Mouse (Mus musculus): ENCODE data around the gene Slc30a9. TPM values are rescaled to one million over a fixed set of nuclear protein-coding genes. Genes with fewer than 3 reads are reported as not detected.

The Slc30a9 gene
- polyA plus RNA-seq, 1 experiment from 2014 or later = 122 TPM

- no peak for DNase-seq (ENCODE audit: low spot score)
- no peaks in the 10 kb centered on the region for H3K27me3 ChIP-seq (ENCODE audit: insufficient read depth, poor library complexity, severe bottlenecking)
- no peak overlapping the region for H3K27ac ChIP-seq
- H3K4me1 ChIP-seq = no peaks in the 10 kb centered on the region
- no peak overlapping the region for H3K4me3 ChIP-seq
- H3K9me3 ChIP-seq = no peaks in the 10 kb centered on the region
- 78% methylated on average over 10 of the region's 10 CpGs for WGBS
- H3K36me3 ChIP-seq = peaks cover 91% of the 10 kb centered on the region
These were observed 42.2 kb downstream of the Slc30a9 start for GRCm38 (mm10) chr5:67348949-67349348.

GRCm38 (mm10) chr5:67362316-67362715, 55.6 kb downstream of the Slc30a9 start:
- Histone ChIP-seq H3K27me3 (ENCODE audit: insufficient read depth, poor library complexity, severe bottlenecking) (no peaks in the 10 kb centered on the region), H3K4me3 (no peak overlapping the region), H3K9me3 (no peaks in the 10 kb centered on the region), H3K27ac (no peak overlapping the region), H3K4me1 (no peaks in the 10 kb centered on the region), H3K36me3 (no peaks in the 10 kb centered on the region)
- 92% methylated on average over 10 of the region's 10 CpGs for WGBS
- no peak for DNase-seq (ENCODE audit: low spot score)

GRCm38 (mm10) chr5:67362931-67363330, 56.2 kb downstream of the Slc30a9 start:
- DNase-seq (ENCODE audit: low spot score) = no peak
- Histone ChIP-seq H3K27ac (no peak overlapping the region), H3K9me3 (no peaks in the 10 kb centered on the region), H3K27me3 (ENCODE audit: insufficient read depth, poor library complexity, severe bottlenecking) (no peaks in the 10 kb centered on the region), H3K4me3 (no peak overlapping the region), H3K4me1 (no peaks in the 10 kb centered on the region), H3K36me3 (no peaks in the 10 kb centered on the region)
- 58% methylated on average over 2 of the region's 2 CpGs for WGBS

- no peak overlapping the region for H3K27ac ChIP-seq
- no peak for DNase-seq (ENCODE audit: low spot score)
- no peak overlapping the region for H3K4me3 ChIP-seq
- no peaks in the 10 kb centered on the region for H3K27me3 ChIP-seq (ENCODE audit: insufficient read depth, poor library complexity, severe bottlenecking)
- H3K9me3 ChIP-seq = no peaks in the 10 kb centered on the region
- WGBS = 68% methylated on average over 8 of the region's 8 CpGs
- H3K36me3 ChIP-seq = peaks cover 8% of the 10 kb centered on the region; the same call in 1 of the 2 replicates
- 0 out of 2 replicates have a peak, but pooled peaks cover 2% of the 10 kb centered on the region for H3K4me1 ChIP-seq
These were observed 70.4 kb downstream of the Slc30a9 start for GRCm38 (mm10) chr5:67377044-67377621.

- Histone ChIP-seq H3K36me3 (peaks cover 23% of the 10 kb centered on the region), H3K4me1 (0 out of 2 replicates have a peak, but pooled peaks cover 2% of the 10 kb centered on the region), H3K27ac (no peak overlapping the region), H3K4me3 (no peak overlapping the region), H3K27me3 (ENCODE audit: insufficient read depth, poor library complexity, severe bottlenecking) (no peaks in the 10 kb centered on the region), H3K9me3 (no peaks in the 10 kb centered on the region)
- WGBS = 92% methylated on average over 2 of the region's 2 CpGs
- no peak for DNase-seq (ENCODE audit: low spot score)
These were observed 74.9 kb downstream of the Slc30a9 start for GRCm38 (mm10) chr5:67381690-67382089.

GRCm38 (mm10) chr5:67382556-67382955, 75.8 kb downstream of the Slc30a9 start:
- Histone ChIP-seq H3K36me3 (peaks cover 23% of the 10 kb centered on the region), H3K27me3 (ENCODE audit: insufficient read depth, poor library complexity, severe bottlenecking) (no peaks in the 10 kb centered on the region), H3K9me3 (no peaks in the 10 kb centered on the region), H3K4me3 (no peak overlapping the region), H3K4me1 (no peaks in the 10 kb centered on the region), H3K27ac (no peak overlapping the region)
- no peak for DNase-seq (ENCODE audit: low spot score)
- WGBS = 84% methylated on average over 7 of the region's 7 CpGs

- DNase-seq (ENCODE audit: low spot score) = no peak
- Histone ChIP-seq H3K36me3 (peaks cover 48% of the 10 kb centered on the region), H3K9me3 (no peaks in the 10 kb centered on the region), H3K4me1 (peaks cover 6% of the 10 kb centered on the region; the same call in 1 of the 2 replicates), H3K27ac (no peak overlapping the region), H3K4me3 (no peak overlapping the region), H3K27me3 (ENCODE audit: insufficient read depth, poor library complexity, severe bottlenecking) (no peaks in the 10 kb centered on the region)
- WGBS = 87% methylated on average over 6 of the region's 6 CpGs
These were observed 87.2 kb downstream of the Slc30a9 start for GRCm38 (mm10) chr5:67393951-67394350.

- Histone ChIP-seq H3K27me3 (ENCODE audit: insufficient read depth, poor library complexity, severe bottlenecking) (no peaks in the 10 kb centered on the region), H3K36me3 (peaks cover 61% of the 10 kb centered on the region), H3K4me1 (peaks cover 6% of the 10 kb centered on the region; the same call in 1 of the 2 replicates), H3K4me3 (no peak overlapping the region), H3K27ac (no peak overlapping the region), H3K9me3 (no peaks in the 10 kb centered on the region)
- DNase-seq (ENCODE audit: low spot score) = no peak
- 68% methylated on average over 11 of the region's 11 CpGs for WGBS
These were observed 88.6 kb downstream of the Slc30a9 start for GRCm38 (mm10) chr5:67395211-67395851.

- DNase-seq (ENCODE audit: low spot score) = no peak
These were observed 90.4 kb downstream of the Slc30a9 start for GRCm38 (mm10) chr5:67397186-67397585.

GRCm38 (mm10) chr5:67399876-67400607, 93.3 kb downstream of the Slc30a9 start:
- Histone ChIP-seq H3K9me3 (no peaks in the 10 kb centered on the region), H3K27ac (no peak overlapping the region), H3K4me3 (no peak overlapping the region), H3K4me1 (peaks cover 6% of the 10 kb centered on the region), H3K36me3 (peaks cover 80% of the 10 kb centered on the region), H3K27me3 (ENCODE audit: insufficient read depth, poor library complexity, severe bottlenecking) (no peaks in the 10 kb centered on the region)
- 89% methylated on average over 28 of the region's 28 CpGs for WGBS
- no peak for DNase-seq (ENCODE audit: low spot score)

More at GRCm38 (mm10) chr5:67397186-67397585, 90.4 kb downstream of the Slc30a9 start:
- H3K4me1 ChIP-seq = peaks cover 6% of the 10 kb centered on the region; the same call in 1 of the 2 replicates
- no peak overlapping the region for H3K27ac ChIP-seq
- H3K27me3 ChIP-seq (ENCODE audit: insufficient read depth, poor library complexity, severe bottlenecking) = no peaks in the 10 kb centered on the region
- H3K4me3 ChIP-seq = no peak overlapping the region
- no peaks in the 10 kb centered on the region for H3K9me3 ChIP-seq
- WGBS = 90% methylated on average over 14 of the region's 14 CpGs
- peaks cover 66% of the 10 kb centered on the region for H3K36me3 ChIP-seq

GRCm38 (mm10) chr5:67400608-67401480, 94.1 kb downstream of the Slc30a9 start:
- WGBS = 87% methylated on average over 12 of the region's 12 CpGs
- no peaks in the 10 kb centered on the region; the same call in 1 of the 2 replicates for H3K4me1 ChIP-seq
- no peaks in the 10 kb centered on the region for H3K9me3 ChIP-seq
- H3K27me3 ChIP-seq (ENCODE audit: insufficient read depth, poor library complexity, severe bottlenecking) = no peaks in the 10 kb centered on the region
- no peak overlapping the region for H3K27ac ChIP-seq
- H3K4me3 ChIP-seq = no peak overlapping the region
- peaks cover 80% of the 10 kb centered on the region for H3K36me3 ChIP-seq
- DNase-seq (ENCODE audit: low spot score) = no peak

GRCm38 (mm10) chr5:67401612-67402011, 94.9 kb downstream of the Slc30a9 start:
- 80% methylated on average over 9 of the region's 9 CpGs for WGBS
- no peaks in the 10 kb centered on the region for H3K9me3 ChIP-seq
- H3K27ac ChIP-seq = no peak overlapping the region
- H3K4me1 ChIP-seq = no peaks in the 10 kb centered on the region; the same call in 1 of the 2 replicates
- H3K27me3 ChIP-seq (ENCODE audit: insufficient read depth, poor library complexity, severe bottlenecking) = no peaks in the 10 kb centered on the region
- DNase-seq (ENCODE audit: low spot score) = no peak
- H3K36me3 ChIP-seq = peaks cover 78% of the 10 kb centered on the region
- no peak overlapping the region for H3K4me3 ChIP-seq

Measured in heart, embryonic 10.5 days (tissue).